Mouse (Mus musculus) midbrain, postnatal 0 days (tissue): ENCODE measurements at regions not wholly inside any gene's neighbourhood (a gene's known extent, or its start where the extent isn't known, plus 50 kb on each side); places are given as distances from the start of the nearest gene placed in this dataset.
A peak's percentile ranks its signal among the peaks of the same experiment; 100 is the strongest.

Experiments
- ATAC-seq: fragments of 200-750 bp; cut with Nextera tagmentation; 2 replicates; pipeline ENCODE4 v1.8.0; 2017; ENCODE audit warnings: moderate number of reproducible peaks, mild to moderate bottlenecking, moderate TSS enrichment, moderate library complexity; ENCODE audit not compliant: low FRiP score
- DNase-seq: peaks from one replicate; pipeline ENCODE4 v3.0.0-alpha.2; 2015; ENCODE audit warnings: low spot score
- H3K27ac ChIP-seq: fragments of 300-500 bp; sonication (generic); 2 replicates; pipeline ENCODE4 v1.5.1; 2014; ENCODE audit warnings: low read depth, mild to moderate bottlenecking, low read length, mixed read lengths
- H3K27me3 ChIP-seq: fragments of 300-500 bp; sonication (generic); 2 replicates; pipeline ENCODE4 v1.6.1; 2014; ENCODE audit warnings: low read length, control low read depth, mixed read lengths; ENCODE audit not compliant: insufficient read depth
- H3K36me3 ChIP-seq: fragments of 300-500 bp; sonication (generic); 2 replicates; pipeline ENCODE4 v1.6.1; 2014; ENCODE audit warnings: low read length, control low read depth, mixed read lengths; ENCODE audit not compliant: insufficient read depth
- H3K4me1 ChIP-seq: fragments of 300-500 bp; sonication (generic); 2 replicates; pipeline ENCODE4 v1.6.1; 2014; ENCODE audit warnings: mild to moderate bottlenecking, control low read depth, antibody characterized with exemption, low read length, mixed read lengths; ENCODE audit not compliant: insufficient read depth
- H3K4me2 ChIP-seq: fragments of 300-500 bp; sonication (generic); 2 replicates; pipeline ENCODE4 v1.6.1; 2014; ENCODE audit warnings: low read depth, mild to moderate bottlenecking, low read length, mixed read lengths; ENCODE audit not compliant: poor library complexity, severe bottlenecking
- H3K4me3 ChIP-seq: fragments of 300-500 bp; sonication (generic); 2 replicates; pipeline ENCODE4 v1.5.1; 2014; ENCODE audit warnings: low read depth, mild to moderate bottlenecking, low read length, moderate library complexity
- H3K9ac ChIP-seq: fragments of 300-500 bp; sonication (generic); replicated peaks from 2 replicates; pipeline ENCODE4 v1.6.1; 2014; ENCODE audit warnings: mild to moderate bottlenecking, low read length, moderate library complexity, mixed read lengths; ENCODE audit not compliant: poor library complexity, severe bottlenecking
- H3K9me3 ChIP-seq: fragments of 300-500 bp; sonication (generic); 2 replicates; pipeline ENCODE4 v1.6.1; 2016; ENCODE audit warnings: low read length, control low read depth
- CTCF ChIP-seq: IDR thresholded peaks from 2 replicates; pipeline ENCODE4 v1.5.1; 2016; ENCODE audit warnings: antibody characterized with exemption, mild to moderate bottlenecking
- WGBS: fragments of 180-500 bp; shearing (Covaris S2); extraction: QIAGEN DNeasy Blood & Tissue Kit; methylation state at CpG from one replicate; pipeline ENCODE4 v1.1.7; 2014; 5-methylcytosine and 5-hydroxymethylcytosine counted together

DNA sequence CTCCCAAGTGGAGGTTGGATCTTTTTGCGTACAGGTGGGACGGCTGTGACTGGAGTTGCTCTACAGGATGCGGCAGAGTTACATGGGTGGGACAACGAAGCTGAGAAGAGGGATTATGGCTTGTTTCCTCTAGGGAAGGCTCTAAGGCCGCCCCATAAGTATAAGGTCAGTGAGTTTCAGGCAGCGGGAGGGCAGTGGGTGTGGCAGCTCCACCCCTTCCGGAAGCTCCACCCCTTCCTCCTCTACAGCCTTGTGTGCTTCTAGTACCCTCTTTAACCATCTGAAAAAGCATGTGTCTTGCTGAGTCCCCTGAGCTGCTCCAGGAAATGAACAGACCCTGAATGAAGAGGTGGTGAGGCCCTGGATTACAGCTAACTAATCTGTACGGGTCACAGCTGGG lies 101.2 kb upstream of the Afdn start:
- Histone ChIP-seq H3K9me3 (no peaks in the 10 kb centered on the region), H3K4me3 (no peak overlapping the region), H3K4me2 (no peak overlapping the region), H3K27me3 (no peaks in the 10 kb centered on the region), H3K4me1 (peaks cover 3% of the 10 kb centered on the region; the same call in 1 of the 2 replicates), H3K36me3 (no peaks in the 10 kb centered on the region), H3K9ac (no peak overlapping the region), H3K27ac (peak overlapping the region; percentile 67; the same call in 1 of the 2 replicates)
- TF ChIP-seq CTCF, result no peak
- ATAC-seq, result no peak
- DNase-seq, result no peak
- WGBS, result 22% methylated on average over 8 of the region's 8 CpGs

DNA sequence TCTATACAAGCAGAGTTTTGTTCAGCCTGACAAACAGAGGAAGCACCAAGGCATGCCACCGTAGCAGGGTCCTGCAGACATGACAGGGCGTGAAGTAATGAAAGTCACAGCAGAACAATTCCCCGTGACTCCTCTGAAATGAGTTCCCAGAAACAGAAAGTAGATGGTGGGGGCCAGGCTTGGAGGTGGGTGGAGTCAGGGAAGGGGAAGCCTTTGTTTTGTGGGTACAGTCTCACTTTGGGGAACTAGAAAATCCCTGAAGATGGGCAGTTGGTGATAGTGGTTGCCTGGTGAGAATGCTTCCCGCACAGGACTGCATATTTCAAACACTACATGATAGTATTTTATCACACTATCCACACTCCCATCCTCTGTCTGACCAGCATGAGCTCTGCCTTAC lies 100.4 kb upstream of the Afdn start:
- H3K4me1 ChIP-seq, result peaks cover 3% of the 10 kb centered on the region; the same call in 1 of the 2 replicates
- H3K4me2 ChIP-seq, result no peak overlapping the region
- H3K36me3 ChIP-seq, result no peaks in the 10 kb centered on the region
- ATAC-seq, result no peak
- H3K27me3 ChIP-seq, result no peaks in the 10 kb centered on the region
- 60% methylated on average over 4 of the region's 4 CpGs for WGBS
- no peaks in the 10 kb centered on the region for H3K9me3 ChIP-seq
- H3K9ac ChIP-seq, result no peak overlapping the region
- no peak overlapping the region for H3K4me3 ChIP-seq
- no peak for TF ChIP-seq CTCF
- 0 out of 2 replicates have a peak overlapping the region, but pooled peaks have one; percentile 67 for H3K27ac ChIP-seq
- no peak for DNase-seq

DNA sequence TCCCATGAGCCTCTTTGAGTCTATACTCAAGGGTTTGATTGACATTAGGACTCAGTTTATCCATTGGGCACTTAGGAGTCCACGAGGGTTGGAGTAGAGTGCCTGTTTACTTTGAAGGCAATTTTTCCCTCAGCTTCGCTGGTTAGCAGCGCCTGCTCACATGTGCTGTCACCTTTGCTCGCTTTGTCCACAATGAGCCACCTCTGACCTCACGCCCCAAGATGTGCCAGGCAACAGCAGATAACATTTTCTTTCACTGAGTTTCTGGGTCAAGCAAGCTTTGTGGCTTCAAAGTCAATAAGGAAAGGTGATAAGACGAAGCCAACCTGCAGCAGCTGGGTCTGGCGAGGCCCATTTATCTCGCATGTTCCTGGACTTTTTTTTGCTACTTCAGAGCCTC lies 99.3 kb upstream of the Afdn start:
- Histone ChIP-seq H3K4me3 (no peak overlapping the region), H3K27me3 (no peaks in the 10 kb centered on the region), H3K4me1 (peaks cover 3% of the 10 kb centered on the region; the same call in 1 of the 2 replicates), H3K9ac (no peak overlapping the region), H3K36me3 (no peaks in the 10 kb centered on the region), H3K27ac (no peak overlapping the region), H3K9me3 (no peaks in the 10 kb centered on the region), H3K4me2 (no peak overlapping the region)
- 91% methylated on average over 8 of the region's 8 CpGs for WGBS
- ATAC-seq (no peak), DNase-seq (no peak)
- TF ChIP-seq CTCF, result no peak

DNA sequence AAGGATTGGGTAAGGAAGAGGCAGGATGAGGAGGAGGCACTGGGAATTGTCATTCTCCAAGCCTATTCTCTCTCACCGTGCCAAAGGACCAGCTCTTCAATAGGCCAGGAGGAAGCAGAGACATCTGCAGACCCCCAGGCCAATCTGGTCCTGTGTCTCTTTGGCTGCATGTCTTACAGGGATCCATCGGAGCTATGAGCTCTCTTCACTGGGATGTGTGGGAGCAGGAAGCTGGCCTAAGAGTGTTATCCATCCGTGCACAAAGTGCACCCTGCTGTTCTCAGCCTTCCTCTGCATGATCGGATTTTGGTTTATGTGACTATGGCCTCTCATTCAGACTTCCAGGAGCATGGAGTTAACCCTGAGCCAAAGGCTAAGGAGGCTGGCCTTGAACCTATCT lies 98.2 kb upstream of the Afdn start:
- Histone ChIP-seq H3K9ac (no peak overlapping the region), H3K4me1 (0 out of 2 replicates have a peak, but pooled peaks cover 3% of the 10 kb centered on the region), H3K9me3 (no peaks in the 10 kb centered on the region), H3K36me3 (no peaks in the 10 kb centered on the region), H3K27me3 (no peaks in the 10 kb centered on the region), H3K4me3 (no peak overlapping the region), H3K27ac (no peak overlapping the region), H3K4me2 (no peak overlapping the region)
- DNase-seq, result peak; percentile 52
- no peak for ATAC-seq
- no peak for TF ChIP-seq CTCF
- 55% methylated on average over 4 of the region's 4 CpGs for WGBS
